Mouse (Mus musculus): ENCODE results near the gene Mxra8. TPM values are rescaled to one million over a fixed set of nuclear protein-coding genes. Genes with fewer than 3 reads are reported as not detected.

Gene Mxra8
- polyA plus RNA-seq (2017; shearing (Covaris generic)): 2.1 TPM

GRCm38 (mm10) chr4:155839483-155839910 lies at the start of gene Mxra8:
Gene Mxra8 (plus strand): TSS chr4:155839680.

GRCm38 (mm10) chr4:155790021-155790489 lies 49.4 kb upstream of the Mxra8 start, which contains the start of gene Ankrd65:
Gene Ankrd65 (plus strand): TSS chr4:155790439.

GRCm38 (mm10) chr4:155802741-155803339 lies 36.6 kb upstream of the Mxra8 start, which contains the start of gene Mrpl20:
Gene Mrpl20 (plus strand): TSS chr4:155802878.

GRCm38 (mm10) chr4:155811929-155812664 lies 27.4 kb upstream of the Mxra8 start, which contains the start of gene Ccnl2:
Gene Ccnl2 (plus strand): TSS chr4:155812489.

GRCm38 (mm10) chr4:155831205-155831766 lies 8.2 kb upstream of the Mxra8 start, which contains the start of gene Aurkaip1:
Gene Aurkaip1 (plus strand): TSS chr4:155831272.

GRCm38 (mm10) chr4:155846871-155847578 lies 7.5 kb downstream of the Mxra8 start, which contains the start of gene Dvl1:
Gene Dvl1 (plus strand): TSS chr4:155847402.

GRCm38 (mm10) chr4:155863001-155863400 lies 23.5 kb downstream of the Mxra8 start, which contains the start of gene Tas1r3:
Gene Tas1r3 (minus strand): TSS chr4:155863362.

GRCm38 (mm10) chr4:155869317-155870033 lies 30.0 kb downstream of the Mxra8 start, which contains the start of the genes Cptp and Ints11:
Gene Cptp (minus strand): TSS chr4:155869440.
Gene Ints11 (plus strand): TSS chr4:155869546.

GRCm38 (mm10) chr4:155891551-155892001 lies 52.1 kb downstream of the Mxra8 start, which contains the start of the genes Pusl1 and Acap3:
Gene Pusl1 (minus strand): TSS chr4:155891781.
Gene Acap3 (plus strand): TSS chr4:155891822.

Other genes starting within 250 kb of the Mxra8 start
- 25.7 TPM for gene Slc35e2, start 238.3 kb upstream of the Mxra8 start, polyA plus RNA-seq (2017; shearing (Covaris generic))
- gene Cdk11b, start 214.8 kb upstream of the Mxra8 start, polyA plus RNA-seq (2017; shearing (Covaris generic)): 317 TPM
- not detected for gene Gm10563, start 194.3 kb upstream of the Mxra8 start, polyA plus RNA-seq (2017; shearing (Covaris generic))
- not detected for gene Mmp23, start 186.3 kb upstream of the Mxra8 start, polyA plus RNA-seq (2017; shearing (Covaris generic))
- gene Mib2, start 170.5 kb upstream of the Mxra8 start, polyA plus RNA-seq (2017; shearing (Covaris generic)): 55.2 TPM
- gene Fndc10, start 145.3 kb upstream of the Mxra8 start, polyA plus RNA-seq (2017; shearing (Covaris generic)): 13.4 TPM
- 96.5 TPM for gene Ssu72, start 134.9 kb upstream of the Mxra8 start, polyA plus RNA-seq (2017; shearing (Covaris generic))
- 0.57 TPM for gene Tmem240, start 104.9 kb upstream of the Mxra8 start, polyA plus RNA-seq (2017; shearing (Covaris generic))
- 104 TPM for gene Atad3a, start 78.6 kb upstream of the Mxra8 start, polyA plus RNA-seq (2017; shearing (Covaris generic))
- gene Vwa1, start 65.0 kb upstream of the Mxra8 start, polyA plus RNA-seq (2017; shearing (Covaris generic)): not detected
- not detected for gene Tmem88b, start 53.8 kb upstream of the Mxra8 start, polyA plus RNA-seq (2017; shearing (Covaris generic))
- not detected for gene Ankrd65, start 49.2 kb upstream of the Mxra8 start, polyA plus RNA-seq (2017; shearing (Covaris generic))
- 62.8 TPM for gene Mrpl20, start 36.8 kb upstream of the Mxra8 start, polyA plus RNA-seq (2017; shearing (Covaris generic))
- gene Ccnl2, start 27.2 kb upstream of the Mxra8 start, polyA plus RNA-seq (2017; shearing (Covaris generic)): 444 TPM
- gene Aurkaip1, start 8.4 kb upstream of the Mxra8 start, polyA plus RNA-seq (2017; shearing (Covaris generic)): 116 TPM
- gene Dvl1, start 7.7 kb downstream of the Mxra8 start, polyA plus RNA-seq (2017; shearing (Covaris generic)): 117 TPM
- gene Tas1r3, start 23.7 kb downstream of the Mxra8 start, polyA plus RNA-seq (2017; shearing (Covaris generic)): 0.55 TPM
- 3.0 TPM for gene Cptp, start 29.8 kb downstream of the Mxra8 start, polyA plus RNA-seq (2017; shearing (Covaris generic))
- 80.6 TPM for gene Ints11, start 29.9 kb downstream of the Mxra8 start, polyA plus RNA-seq (2017; shearing (Covaris generic))
- gene Pusl1, start 52.1 kb downstream of the Mxra8 start, polyA plus RNA-seq (2017; shearing (Covaris generic)): 41.9 TPM
- 34.2 TPM for gene Acap3, start 52.1 kb downstream of the Mxra8 start, polyA plus RNA-seq (2017; shearing (Covaris generic))
- gene Ube2j2, start 104.2 kb downstream of the Mxra8 start, polyA plus RNA-seq (2017; shearing (Covaris generic)): 185 TPM
- gene C1qtnf12, start 122.6 kb downstream of the Mxra8 start, polyA plus RNA-seq (2017; shearing (Covaris generic)): 3.4 TPM
- gene B3galt6, start 153.0 kb downstream of the Mxra8 start, polyA plus RNA-seq (2017; shearing (Covaris generic)): 7.8 TPM
- gene Sdf4, start 153.2 kb downstream of the Mxra8 start, polyA plus RNA-seq (2017; shearing (Covaris generic)): 401 TPM
- gene Tnfrsf4, start 174.2 kb downstream of the Mxra8 start, polyA plus RNA-seq (2017; shearing (Covaris generic)): 109 TPM
- 279 TPM for gene Tnfrsf18, start 186.5 kb downstream of the Mxra8 start, polyA plus RNA-seq (2017; shearing (Covaris generic))
- 0.15 TPM for gene Ttll10, start 219.7 kb downstream of the Mxra8 start, polyA plus RNA-seq (2017; shearing (Covaris generic))